ENCODE assay signal across 36 mouse cellular contexts in the genomic region with DNA sequence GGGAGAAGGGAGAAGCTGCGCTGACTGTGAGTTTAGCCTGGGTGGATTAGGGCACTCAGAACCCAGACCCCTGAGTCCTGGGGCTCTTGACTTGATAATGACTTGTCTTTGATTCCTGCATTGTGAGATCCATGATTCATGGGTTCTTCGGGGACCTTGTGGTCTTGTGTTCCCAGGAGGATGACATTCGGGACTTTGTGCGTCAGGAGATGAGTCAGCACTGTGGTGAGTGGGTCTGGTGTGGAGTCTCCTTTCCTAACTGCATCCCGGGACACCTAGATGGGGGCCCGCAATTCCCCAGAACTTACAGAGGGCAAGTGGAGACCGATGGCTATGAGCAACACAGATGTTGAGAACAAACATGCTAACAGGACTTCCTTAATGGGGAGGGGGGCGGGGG. TPM values are rescaled to one million over a fixed set of nuclear protein-coding genes. Genes with fewer than 3 reads are reported as not detected.
DNase-seq lines count a peak whose midpoint lies in the region; ATAC-seq and TF ChIP-seq lines count a peak whose summit lies in the region.
"Had no signal": no experiment of that assay in that cellular context is flagged by ENCODE, and none has a peak within 500 bp of the region (broad histone marks: within the 10 kb centered on the region; RNA-seq: fewer than 3 reads in every experiment).

No protein-coding gene starts in this region.

- peak overlapping the region; percentile 50; the same call in 1 of the 2 replicates for H3K4me2 ChIP-seq in liver, embryonic 15.5 days
- H3K4me2 ChIP-seq in liver, postnatal 0 days (ENCODE audit: low read depth, low read length): no peak overlapping the region
- H3K4me2 ChIP-seq: embryonic facial prominence, embryonic 13.5 days; forebrain, embryonic 15.5 days; heart, embryonic 15.5 days; intestine, embryonic 15.5 days; midbrain, embryonic 12.5 days; neural tube, embryonic 13.5 days had no signal

- H3K9me3 ChIP-seq in liver, embryonic 15.5 days (replicated peaks): no peaks in the 10 kb centered on the region
- no peaks in the 10 kb centered on the region for H3K9me3 ChIP-seq in liver, postnatal 0 days (ENCODE audit: low read length)
- H3K9me3 ChIP-seq: embryonic facial prominence, embryonic 13.5 days; forebrain, embryonic 10.5 days; forebrain, embryonic 15.5 days; heart, embryonic 10.5 days; heart, embryonic 15.5 days; intestine, embryonic 15.5 days; megakaryocyte, embryonic 14.5 days; midbrain, embryonic 12.5 days; neural tube, embryonic 13.5 days had no signal

- no peak overlapping the region for H3K9ac ChIP-seq in liver, embryonic 15.5 days
- no peak overlapping the region for H3K9ac ChIP-seq in liver, postnatal 0 days (replicated peaks)
- H3K9ac ChIP-seq: embryonic facial prominence, embryonic 13.5 days; forebrain, embryonic 15.5 days; heart, embryonic 15.5 days; intestine, embryonic 15.5 days; midbrain, embryonic 12.5 days; neural tube, embryonic 13.5 days had no signal

- WGBS in liver, embryonic 15.5 days (ENCODE audit: insufficient replicate concordance): 59% methylated on average over 8 of the region's 8 CpGs
- 61% methylated on average over 8 of the region's 8 CpGs for WGBS in liver, postnatal 0 days (ENCODE audit: insufficient replicate concordance)
- WGBS in lung, adult 2 months: 68% methylated on average over 8 of the region's 8 CpGs

- DNase-seq in liver, postnatal 0 days: no peak
- peak; percentile 57 for DNase-seq in NIH3T3 (ENCODE audit: low read depth)
- peak; percentile 49 for DNase-seq in adrenal gland, postnatal 25 days
- no peak for DNase-seq in kidney, postnatal 36 days
- DNase-seq in layer of hippocampus, postnatal 14 days (ENCODE audit: low spot score in 2 of 2): no peak
- DNase-seq in lung, adult 2 months: no peak
- DNase-seq: B cell, adult 2 months; cerebellum, adult 11 months; cerebellum, adult 9-11 months; gastrocnemius, postnatal 25 days; heart, adult 11 months; kidney, adult 9 months; kidney, postnatal 25 days; left cerebral cortex, postnatal 4 days; lung, postnatal 4 days; thymus, adult 2 months had no signal

- no peaks in the 10 kb centered on the region for H3K36me3 ChIP-seq in liver, embryonic 15.5 days (replicated peaks)
- H3K36me3 ChIP-seq in liver, postnatal 0 days (replicated peaks; ENCODE audit: insufficient read depth, low read length): no peaks in the 10 kb centered on the region
- H3K36me3 ChIP-seq: forebrain, embryonic 10.5 days; forebrain, embryonic 15.5 days; heart, embryonic 10.5 days; heart, embryonic 15.5 days; intestine, embryonic 15.5 days; midbrain, embryonic 12.5 days; neural tube, embryonic 13.5 days had no signal

- TF ChIP-seq EP300 in liver, postnatal 0 days (IDR thresholded peaks at IDR 0.05; ENCODE audit: low read depth): no peak

- H3K4me3 ChIP-seq in liver, embryonic 15.5 days (replicated peaks): no peak overlapping the region
- no peak overlapping the region for H3K4me3 ChIP-seq in liver, postnatal 0 days (ENCODE audit: low read depth, low read length)
- no peak overlapping the region for H3K4me3 ChIP-seq in lung, adult 2 months (replicated peaks; ENCODE audit: extremely low read depth, low read depth, low read length)
- H3K4me3 ChIP-seq: embryonic facial prominence, embryonic 13.5 days; forebrain, embryonic 10.5 days; forebrain, embryonic 15.5 days; heart, embryonic 10.5 days; heart, embryonic 15.5 days; intestine, embryonic 15.5 days; layer of hippocampus, adult 2 months; megakaryocyte, embryonic 14.5 days; midbrain, embryonic 12.5 days; neural tube, embryonic 13.5 days had no signal

- no peak for ATAC-seq in liver, embryonic 15.5 days (ENCODE audit: insufficient read depth)
- ATAC-seq in liver, postnatal 0 days: no peak
- ATAC-seq: forebrain, embryonic 15.5 days; hindbrain, postnatal 0 days; intestine, embryonic 15.5 days had no signal

- no peak for TF ChIP-seq POLR2A in lung, adult 2 months (IDR thresholded peaks at IDR 0.05; ENCODE audit: borderline replicate concordance, extremely low read depth, low read depth, low read length)

- H3K27me3 ChIP-seq in liver, embryonic 15.5 days: peaks cover 4% of the 10 kb centered on the region
- no peaks in the 10 kb centered on the region for H3K27me3 ChIP-seq in liver, postnatal 0 days (ENCODE audit: insufficient read depth, low read length)
- H3K27me3 ChIP-seq: CH12.LX; embryonic facial prominence, embryonic 13.5 days; forebrain, embryonic 15.5 days; heart, embryonic 15.5 days; intestine, embryonic 15.5 days; midbrain, embryonic 12.5 days; neural tube, embryonic 13.5 days had no signal

- no peak for TF ChIP-seq CTCF in liver, postnatal 0 days (IDR thresholded peaks at IDR 0.05; ENCODE audit: low read depth)
- no peak for TF ChIP-seq CTCF in lung, adult 2 months (IDR thresholded peaks at IDR 0.05; ENCODE audit: insufficient read depth, low read length)

- H3K4me1 ChIP-seq in liver, embryonic 15.5 days (replicated peaks): peaks cover 15% of the 10 kb centered on the region
- H3K4me1 ChIP-seq in liver, postnatal 0 days (ENCODE audit: insufficient read depth): no peaks in the 10 kb centered on the region
- H3K4me1 ChIP-seq in lung, adult 2 months (ENCODE audit: control insufficient read depth, insufficient read depth, low read length): no peaks in the 10 kb centered on the region
- H3K4me1 ChIP-seq: forebrain, embryonic 15.5 days; heart, embryonic 15.5 days; midbrain, embryonic 12.5 days; neural tube, embryonic 13.5 days had no signal

- no peak overlapping the region for H3K27ac ChIP-seq in liver, embryonic 15.5 days (replicated peaks)
- no peak overlapping the region for H3K27ac ChIP-seq in liver, postnatal 0 days (ENCODE audit: low read depth)
- H3K27ac ChIP-seq: embryonic facial prominence, embryonic 13.5 days; forebrain, embryonic 10.5 days; forebrain, embryonic 15.5 days; heart, embryonic 10.5 days; heart, embryonic 15.5 days; hindbrain, postnatal 0 days; intestine, embryonic 15.5 days; layer of hippocampus, adult 2 months; liver, embryonic 14.5 days; midbrain, embryonic 12.5 days; neural tube, embryonic 13.5 days had no signal

RNA-seq across cellular contexts. Expression of gene Ucn2, which starts 3.3 kb away (rescaled TPM):
- polyA plus RNA-seq in liver, embryonic 15.5 days (2015; fragmentation: Nextera tagmentation; extraction: Ambion mirVana): 0.07 TPM in 1 of 2 replicates, not detected in the other
- polyA plus RNA-seq in liver, postnatal 0 days (2015; fragmentation: Nextera tagmentation; extraction: Ambion mirVana): not detected in 2 replicates
- 0.82 TPM in 1 of 2 replicates, not detected in the other for total RNA-seq in adrenal gland, postnatal 25 days (2021)
- not detected for total RNA-seq in layer of hippocampus, postnatal 14 days (2021)
- polyA plus RNA-seq in lung, adult 2 months (2012; rRNA removed): 1.0 and 2.3 TPM in 2 replicates
- total RNA-seq: CH12.LX; common myeloid progenitor, adult 5-6 weeks; heart, postnatal 25 days; hindbrain, postnatal 0 days; layer of hippocampus, adult 2 months; layer of hippocampus, postnatal 25 days; midbrain, postnatal 0 days had no signal
- polyA plus RNA-seq: forebrain, embryonic 10.5 days; forebrain, embryonic 15.5 days; heart, embryonic 10.5 days; heart, embryonic 15.5 days; hindbrain, embryonic 11.5 days; hindbrain, postnatal 0 days; intestine, embryonic 15.5 days; lung, embryonic 16.5 days; midbrain, embryonic 12.5 days; midbrain, postnatal 0 days; neural tube, embryonic 13.5 days had no signal

RNA-seq across cellular contexts. Expression of gene Pfkfb4, which starts 9.1 kb away (rescaled TPM):
- 3.9 and 4.5 TPM in 2 replicates for polyA plus RNA-seq in liver, embryonic 15.5 days (2015; fragmentation: Nextera tagmentation; extraction: Ambion mirVana)
- polyA plus RNA-seq in liver, postnatal 0 days (2015; fragmentation: Nextera tagmentation; extraction: Ambion mirVana): 3.1 and 3.8 TPM in 2 replicates
- total RNA-seq in adrenal gland, postnatal 25 days (2021): 4.5 and 6.5 TPM in 2 replicates
- 10 to 100 TPM; 13.7 to 17.8 TPM for total RNA-seq in layer of hippocampus, postnatal 14 days (2021)
- polyA plus RNA-seq in lung, adult 2 months (2012; rRNA removed): 49.4 and 59.8 TPM in 2 replicates

RNA-seq across cellular contexts. Expression of gene Col7a1, which starts 29.1 kb away (rescaled TPM):
- 0.33 and 0.60 TPM in 2 replicates for polyA plus RNA-seq in liver, embryonic 15.5 days (2015; fragmentation: Nextera tagmentation; extraction: Ambion mirVana)
- polyA plus RNA-seq in liver, postnatal 0 days (2015; fragmentation: Nextera tagmentation; extraction: Ambion mirVana): 0.05 and 0.13 TPM in 2 replicates
- total RNA-seq in adrenal gland, postnatal 25 days (2021): 3.5 and 6.3 TPM in 2 replicates
- total RNA-seq in layer of hippocampus, postnatal 14 days (2021): 1 to 10 TPM; 5.0 TPM
- 7.1 and 12.2 TPM in 2 replicates for polyA plus RNA-seq in lung, adult 2 months (2012; rRNA removed)

RNA-seq across cellular contexts. Expression of gene Uqcrc1, which starts 46.1 kb away (rescaled TPM):
- 316 and 353 TPM in 2 replicates for polyA plus RNA-seq in liver, embryonic 15.5 days (2015; fragmentation: Nextera tagmentation; extraction: Ambion mirVana)
- polyA plus RNA-seq in liver, postnatal 0 days (2015; fragmentation: Nextera tagmentation; extraction: Ambion mirVana): 333 and 345 TPM in 2 replicates
- total RNA-seq in adrenal gland, postnatal 25 days (2021): 577 and 589 TPM in 2 replicates
- total RNA-seq in layer of hippocampus, postnatal 14 days (2021): 100 to 1,000 TPM; 388 to 394 TPM
- polyA plus RNA-seq in lung, adult 2 months (2012; rRNA removed): 290 and 399 TPM in 2 replicates

RNA-seq across cellular contexts. Expression of gene Shisa5, which starts 55.9 kb away (rescaled TPM):
- 23.1 and 23.6 TPM in 2 replicates for polyA plus RNA-seq in liver, embryonic 15.5 days (2015; fragmentation: Nextera tagmentation; extraction: Ambion mirVana)
- 34.1 and 35.0 TPM in 2 replicates for polyA plus RNA-seq in liver, postnatal 0 days (2015; fragmentation: Nextera tagmentation; extraction: Ambion mirVana)
- total RNA-seq in adrenal gland, postnatal 25 days (2021): 119 TPM in 2 replicates
- 10 to 100 TPM; 42.5 to 49.9 TPM for total RNA-seq in layer of hippocampus, postnatal 14 days (2021)
- polyA plus RNA-seq in lung, adult 2 months (2012; rRNA removed): 918 and 1,083 TPM in 2 replicates

Comparison
In these comparisons a context has a peak if more than half of its experiments do, and no peak if none do; other contexts are left out.
1. DNase-seq: peak in NIH3T3 (single experiment) and adrenal gland, postnatal 25 days (single experiment); none in liver, postnatal 0 days (single experiment), kidney, postnatal 36 days (0 of 2), layer of hippocampus, postnatal 14 days (0 of 2) and lung, adult 2 months (single experiment).